Mouse (Mus musculus) myocyte (in vitro differentiated cells): ENCODE measurements around the gene Arap2. TPM values are rescaled to one million over a fixed set of nuclear protein-coding genes. Genes with fewer than 3 reads are reported as not detected.

Experiments used
- H3K27me3 ChIP-seq: one replicate; pipeline ENCODE4 v1.6.1; 2011; ENCODE audit not compliant: control insufficient read depth, insufficient read depth, insufficient read length
- H3K36me3 ChIP-seq: one replicate; pipeline ENCODE4 v1.6.1; 2011; ENCODE audit not compliant: control insufficient read depth, insufficient read depth
- H3K4me2 ChIP-seq: one replicate; pipeline ENCODE4 v1.6.1; 2011; ENCODE audit warnings: low read depth, control low read depth
- H3K4me3 ChIP-seq: one replicate; pipeline ENCODE4 v1.5.1; 2011; ENCODE audit warnings: mild to moderate bottlenecking, control low read depth, moderate library complexity
- H3K79me2 ChIP-seq: one replicate; pipeline ENCODE4 v1.6.1; 2011; ENCODE audit not compliant: control insufficient read depth, insufficient read depth
- H3ac ChIP-seq: one replicate; pipeline ENCODE4 v1.6.1; 2011; ENCODE audit not compliant: control insufficient read depth, insufficient read length
- CEBPB ChIP-seq: IDR thresholded peaks from 2 replicates; pipeline ENCODE4 v1.6.1; 2011; ENCODE audit warnings: mild to moderate bottlenecking, moderate library complexity; ENCODE audit not compliant: poor library complexity, insufficient read depth, severe bottlenecking
- E2F4 ChIP-seq: IDR thresholded peaks from one replicate; pipeline ENCODE4 v1.6.1; 2011; ENCODE audit warnings: mild to moderate bottlenecking, control low read depth, moderate library complexity; ENCODE audit not compliant: insufficient read depth
- MAX ChIP-seq: IDR thresholded peaks from one replicate; pipeline ENCODE4 v1.6.1; 2011; ENCODE audit warnings: low read depth, mild to moderate bottlenecking, control low read depth
- MYOD1 ChIP-seq, 3 experiments: IDR thresholded peaks; one replicate each; pipeline ENCODE4 v1.6.1; 2011; ENCODE audit warnings: control low read depth in 2 of 3, low read depth in 2 of 3, mild to moderate bottlenecking in 2 of 3, moderate library complexity in 1 of 3; ENCODE audit not compliant: insufficient read length in 2 of 3, control insufficient read depth in 1 of 3
- MYOG ChIP-seq, 3 experiments: IDR thresholded peaks; one replicate each; pipeline ENCODE4 v1.6.1; 2011; ENCODE audit warnings: control low read depth in 2 of 3, low read depth in 2 of 3, mild to moderate bottlenecking in 2 of 3; ENCODE audit not compliant: insufficient read length in 2 of 3, control insufficient read depth in 1 of 3, insufficient read depth in 1 of 3
- POLR2A ChIP-seq: IDR thresholded peaks from one replicate; pipeline ENCODE4 v1.6.1; 2011; ENCODE audit warnings: low read depth, mild to moderate bottlenecking, control low read depth, moderate library complexity; ENCODE audit not compliant: insufficient read length
- POLR2AphosphoS2 ChIP-seq: IDR thresholded peaks from one replicate; pipeline ENCODE4 v1.6.1; 2011; ENCODE audit warnings: low read depth, control low read depth; ENCODE audit not compliant: insufficient read length
- REST ChIP-seq: IDR thresholded peaks from one replicate; pipeline ENCODE4 v1.6.1; 2011; ENCODE audit warnings: mild to moderate bottlenecking, control low read depth, moderate library complexity; ENCODE audit not compliant: insufficient read depth, insufficient read length
- SRF ChIP-seq: IDR thresholded peaks from one replicate; pipeline ENCODE4 v1.6.1; 2011; ENCODE audit warnings: low read depth; ENCODE audit not compliant: control insufficient read depth, insufficient read length
- TCF12 ChIP-seq: IDR thresholded peaks from one replicate; pipeline ENCODE4 v1.6.1; 2011; ENCODE audit warnings: mild to moderate bottlenecking, control low read depth; ENCODE audit not compliant: poor library complexity, insufficient read depth, severe bottlenecking
- TCF3 ChIP-seq: IDR thresholded peaks from one replicate; pipeline ENCODE4 v1.6.1; 2011; ENCODE audit warnings: low read depth, control low read depth; ENCODE audit not compliant: insufficient read length
- USF1 ChIP-seq: IDR thresholded peaks from one replicate; pipeline ENCODE4 v1.6.1; 2011; ENCODE audit warnings: low read depth, mild to moderate bottlenecking, control low read depth, moderate library complexity
- polyA plus RNA-seq: library from polyadenylated mRNA; unstranded; fragments of >200 nt; fragmentation: generic; extraction: Trizol; gene quantifications from one replicate; pipeline ENCODE4 v1.2.1, GENCODE M21; 2012; ENCODE audit warnings: missing spikeins

Arap2 gene
- polyA plus RNA-seq, 1 experiment = 1.2 TPM

- Histone ChIP-seq H3ac (no peak overlapping the region), H3K79me2 (no peaks in the 10 kb centered on the region), H3K36me3 (no peaks in the 10 kb centered on the region), H3K4me3 (no peak overlapping the region), H3K4me2 (no peak overlapping the region), H3K27me3 (no peaks in the 10 kb centered on the region)
- TF ChIP-seq MYOD1 (IDR thresholded peaks at IDR 0.05; ENCODE audit: control insufficient read depth in 1 of 3, insufficient read length in 2 of 3, low read depth in 2 of 3) (no peak), MYOG (IDR thresholded peaks at IDR 0.05; ENCODE audit: control insufficient read depth in 1 of 3, insufficient read depth in 1 of 3, insufficient read length in 2 of 3, low read depth in 2 of 3) (peak in 1 of 3 experiments; percentile 28)
These were observed 6.0 kb upstream of the Arap2 start for GRCm38 (mm10) chr5:62771775-62772599.

- H3K36me3 ChIP-seq = no peaks in the 10 kb centered on the region
- peak overlapping the region; percentile 36 for H3K4me3 ChIP-seq
- H3K4me2 ChIP-seq = peak overlapping the region; percentile 52
- TF ChIP-seq SRF = no peak
- TF ChIP-seq POLR2A = no peak
- no peak for TF ChIP-seq E2F4
- no peak for TF ChIP-seq TCF12
- no peak for TF ChIP-seq MYOD1 (IDR thresholded peaks at IDR 0.05; ENCODE audit: control insufficient read depth in 1 of 3, insufficient read length in 2 of 3, low read depth in 2 of 3)
- no peak for TF ChIP-seq USF1
- TF ChIP-seq MYOG (IDR thresholded peaks at IDR 0.05; ENCODE audit: control insufficient read depth in 1 of 3, insufficient read depth in 1 of 3, insufficient read length in 2 of 3, low read depth in 2 of 3) = no peak
- no peak for TF ChIP-seq MAX
- no peak for TF ChIP-seq REST
- no peak for TF ChIP-seq TCF3
- no peak for TF ChIP-seq CEBPB
- TF ChIP-seq POLR2AphosphoS2 = no peak
- H3K79me2 ChIP-seq = no peaks in the 10 kb centered on the region
- H3ac ChIP-seq = peak overlapping the region; percentile 76
- H3K27me3 ChIP-seq = no peaks in the 10 kb centered on the region
These were observed 538 bp downstream of the Arap2 start for GRCm38 (mm10) chr5:62765459-62765783.

- Histone ChIP-seq H3K4me2 (peak overlapping the region; percentile 52), H3K36me3 (no peaks in the 10 kb centered on the region), H3K27me3 (no peaks in the 10 kb centered on the region), H3ac (no peak overlapping the region), H3K4me3 (no peak overlapping the region), H3K79me2 (no peaks in the 10 kb centered on the region)
- no peak for TF ChIP-seq CEBPB
- no peak for TF ChIP-seq USF1
- TF ChIP-seq MAX = no peak
- no peak for TF ChIP-seq MYOG (IDR thresholded peaks at IDR 0.05; ENCODE audit: control insufficient read depth in 1 of 3, insufficient read depth in 1 of 3, insufficient read length in 2 of 3, low read depth in 2 of 3)
These were observed 1.8 kb downstream of the Arap2 start for GRCm38 (mm10) chr5:62764161-62764560.

GRCm38 (mm10) chr5:62763046-62763445 lies 2.9 kb downstream of the Arap2 start:
- Histone ChIP-seq H3K36me3 (no peaks in the 10 kb centered on the region), H3K4me2 (no peak overlapping the region)

GRCm38 (mm10) chr5:62762298-62762960 lies 3.5 kb downstream of the Arap2 start:
- Histone ChIP-seq H3K4me2 (peak overlapping the region; percentile 10), H3K4me3 (no peak overlapping the region)
- TF ChIP-seq SRF = no peak
- no peak for TF ChIP-seq TCF12
- TF ChIP-seq MYOD1 (IDR thresholded peaks at IDR 0.05; ENCODE audit: control insufficient read depth in 1 of 3, insufficient read length in 2 of 3, low read depth in 2 of 3) = no peak
- no peak for TF ChIP-seq TCF3
- no peak for TF ChIP-seq MAX
- TF ChIP-seq CEBPB = no peak
- no peak for TF ChIP-seq USF1
- no peak for TF ChIP-seq POLR2AphosphoS2
- TF ChIP-seq REST = no peak
- TF ChIP-seq MYOG (IDR thresholded peaks at IDR 0.05; ENCODE audit: control insufficient read depth in 1 of 3, insufficient read depth in 1 of 3, insufficient read length in 2 of 3, low read depth in 2 of 3) = no peak
- no peak for TF ChIP-seq POLR2A
- no peak for TF ChIP-seq E2F4

More at GRCm38 (mm10) chr5:62763046-62763445, 2.9 kb downstream of the Arap2 start:
- no peak overlapping the region for H3ac ChIP-seq
- H3K27me3 ChIP-seq = no peaks in the 10 kb centered on the region
- no peaks in the 10 kb centered on the region for H3K79me2 ChIP-seq
- H3K4me3 ChIP-seq = no peak overlapping the region
- no peak for TF ChIP-seq MAX
- no peak for TF ChIP-seq TCF12
- TF ChIP-seq SRF = no peak

More at GRCm38 (mm10) chr5:62762298-62762960, 3.5 kb downstream of the Arap2 start:
- H3K79me2 ChIP-seq = no peaks in the 10 kb centered on the region
- no peaks in the 10 kb centered on the region for H3K36me3 ChIP-seq
- no peak overlapping the region for H3ac ChIP-seq
- no peaks in the 10 kb centered on the region for H3K27me3 ChIP-seq
